Comparison of ENCODE assay signal across 10 mouse cellular contexts in the genomic region with DNA sequence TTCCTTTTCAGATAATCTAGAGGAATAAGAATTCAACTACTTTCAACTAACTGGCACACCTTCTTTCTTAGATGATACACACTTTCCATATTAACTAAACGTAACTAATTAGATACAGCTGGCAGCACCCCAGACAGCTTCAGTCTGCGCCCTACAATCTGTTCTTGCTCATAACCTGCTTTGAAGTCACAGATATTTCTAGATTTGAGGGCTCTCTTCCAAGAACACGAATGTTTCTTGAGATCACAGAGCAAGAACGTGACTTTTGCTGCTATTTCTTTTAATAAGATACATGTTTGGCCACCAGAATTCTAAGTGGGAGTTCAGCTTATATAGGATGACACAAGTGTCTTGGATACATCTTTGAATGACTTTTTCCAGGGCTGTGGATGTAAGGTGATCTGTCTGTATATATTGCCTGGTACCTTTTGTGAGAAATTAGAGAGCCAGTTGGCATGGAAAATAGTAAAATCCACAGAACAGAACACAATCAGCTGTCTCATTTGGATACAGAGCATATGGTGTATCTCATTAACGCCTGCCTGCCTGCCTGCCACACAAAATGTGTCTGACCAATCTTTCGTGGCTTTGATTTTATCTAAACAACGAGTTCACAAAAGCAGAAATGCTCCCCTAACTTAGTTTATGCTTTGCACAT.
DNase-seq lines count a peak whose midpoint lies in the region; ATAC-seq and TF ChIP-seq lines count a peak whose summit lies in the region.
"Had no signal": no experiment of that assay in that cellular context is flagged by ENCODE, and none has a peak within 500 bp of the region (broad histone marks: within the 10 kb centered on the region; RNA-seq: fewer than 3 reads in every experiment).

No protein-coding gene starts in this region.

- ATAC-seq in common myeloid progenitor, adult 5-6 weeks (replicated peaks; ENCODE audit: low read depth, poor library complexity, severe bottlenecking): peak; percentile 34
- ATAC-seq: intestine, embryonic 15.5 days; lung, postnatal 0 days had no signal

- no peak for TF ChIP-seq CTCF in thymus, adult 2 months (IDR thresholded peaks at IDR 0.05; ENCODE audit: borderline replicate concordance, control insufficient read depth, extremely low read depth, insufficient read depth, low read length, poor library complexity)

- no peaks in the 10 kb centered on the region for H3K27me3 ChIP-seq in thymus, adult 2 months (ENCODE audit: control insufficient read depth, insufficient read depth, low read length)
- H3K27me3 ChIP-seq: embryonic facial prominence, embryonic 13.5 days; intestine, embryonic 15.5 days had no signal

- H3K4me3 ChIP-seq in thymus, adult 2 months (ENCODE audit: control insufficient read depth, insufficient read depth, low read length): no peak overlapping the region
- H3K4me3 ChIP-seq: embryonic facial prominence, embryonic 13.5 days; intestine, embryonic 15.5 days had no signal

- H3K4me1 ChIP-seq in thymus, adult 2 months (replicated peaks; ENCODE audit: control insufficient read depth, insufficient read depth, low read length): peaks cover 4% of the 10 kb centered on the region
- H3K4me1 ChIP-seq: intestine, embryonic 15.5 days had no signal

- no peak for TF ChIP-seq POLR2A in thymus, adult 2 months (IDR thresholded peaks at IDR 0.05; ENCODE audit: control insufficient read depth, extremely low read depth, insufficient read depth, low read length, poor library complexity)

- no peak overlapping the region for H3K27ac ChIP-seq in thymus, adult 2 months (ENCODE audit: control insufficient read depth, insufficient read depth, low read length)
- H3K27ac ChIP-seq: embryonic facial prominence, embryonic 13.5 days; intestine, embryonic 15.5 days had no signal

- H3K36me3 ChIP-seq in thymus, adult 2 months (ENCODE audit: control insufficient read depth, insufficient read depth, low read length): no peaks in the 10 kb centered on the region
- H3K36me3 ChIP-seq: embryonic facial prominence, embryonic 13.5 days; intestine, embryonic 15.5 days had no signal

- WGBS in thymus, adult 2 months: 38% methylated on average over 7 of the region's 7 CpGs

- DNase-seq in right cerebral cortex, adult 18-20 months: peak; percentile 46
- DNase-seq in right cerebral cortex, postnatal 14 days: no peak
- peak; percentile 59 for DNase-seq in layer of hippocampus, adult 9-10 months (ENCODE audit: low spot score)
- no peak for DNase-seq in thymus, adult 2 months
- DNase-seq in ovary, adult 18-20 months (ENCODE audit: low spot score): no peak
- no peak for DNase-seq in adrenal gland, postnatal 10 days

Comparison
In these comparisons a context has a peak if more than half of its experiments do, and no peak if none do; other contexts are left out.
1. DNase-seq: peak in right cerebral cortex, adult 18-20 months (single experiment) and layer of hippocampus, adult 9-10 months (single experiment); none in right cerebral cortex, postnatal 14 days (single experiment), thymus, adult 2 months (single experiment), ovary, adult 18-20 months (single experiment) and adrenal gland, postnatal 10 days (single experiment).